Mouse (Mus musculus) intestine, embryonic 15.5 days (tissue): ENCODE results near the gene Bcl11b. TPM values are rescaled to one million over a fixed set of nuclear protein-coding genes. Genes with fewer than 3 reads are reported as not detected.
A peak's percentile ranks its signal among the peaks of the same experiment; 100 is the strongest.

Experiments used
- ATAC-seq: fragments of 200-750 bp; cut with Nextera tagmentation; 2 replicates; pipeline ENCODE4 v1.8.0; 2017; ENCODE audit warnings: moderate TSS enrichment, moderate library complexity
- H3K27ac ChIP-seq: fragments of 300-500 bp; sonication (generic); 2 replicates; pipeline ENCODE4 v1.5.1; 2015; ENCODE audit warnings: mild to moderate bottlenecking, inconsistent platforms
- H3K27me3 ChIP-seq: fragments of 300-500 bp; sonication (generic); replicated peaks from 2 replicates; pipeline ENCODE4 v1.6.1; 2015; ENCODE audit warnings: inconsistent platforms
- H3K36me3 ChIP-seq: fragments of 300-500 bp; sonication (generic); 2 replicates; pipeline ENCODE4 v1.6.1; 2015; ENCODE audit warnings: inconsistent platforms
- H3K4me1 ChIP-seq: fragments of 300-500 bp; sonication (generic); replicated peaks from 2 replicates; pipeline ENCODE4 v1.6.1; 2015; ENCODE audit warnings: inconsistent platforms
- H3K4me2 ChIP-seq: fragments of 300-500 bp; sonication (generic); replicated peaks from 2 replicates; pipeline ENCODE4 v1.6.1; 2015; ENCODE audit warnings: mild to moderate bottlenecking, inconsistent platforms
- H3K4me3 ChIP-seq: fragments of 300-500 bp; sonication (generic); replicated peaks from 2 replicates; pipeline ENCODE4 v1.5.1; 2015; ENCODE audit warnings: inconsistent platforms
- H3K9ac ChIP-seq: fragments of 300-500 bp; sonication (generic); 2 replicates; pipeline ENCODE4 v1.6.1; 2015; ENCODE audit warnings: inconsistent platforms
- H3K9me3 ChIP-seq: fragments of 300-500 bp; sonication (generic); 2 replicates; pipeline ENCODE4 v1.6.1; 2016; ENCODE audit warnings: inconsistent platforms
- WGBS: fragments of 180-500 bp; shearing (Covaris S2); methylation state at CpG from one replicate; pipeline ENCODE4 v1.1.7; 2015; 5-methylcytosine and 5-hydroxymethylcytosine counted together
- polyA plus RNA-seq: library from polyadenylated mRNA; unstranded; fragments of >200 nt; fragmentation: Nextera tagmentation; extraction: Ambion mirVana; gene quantifications from 2 replicates; pipeline ENCODE4 v1.2.1, GENCODE M21; 2015

Bcl11b gene
- polyA plus RNA-seq, result 6.7 and 6.9 TPM in 2 replicates

DNA sequence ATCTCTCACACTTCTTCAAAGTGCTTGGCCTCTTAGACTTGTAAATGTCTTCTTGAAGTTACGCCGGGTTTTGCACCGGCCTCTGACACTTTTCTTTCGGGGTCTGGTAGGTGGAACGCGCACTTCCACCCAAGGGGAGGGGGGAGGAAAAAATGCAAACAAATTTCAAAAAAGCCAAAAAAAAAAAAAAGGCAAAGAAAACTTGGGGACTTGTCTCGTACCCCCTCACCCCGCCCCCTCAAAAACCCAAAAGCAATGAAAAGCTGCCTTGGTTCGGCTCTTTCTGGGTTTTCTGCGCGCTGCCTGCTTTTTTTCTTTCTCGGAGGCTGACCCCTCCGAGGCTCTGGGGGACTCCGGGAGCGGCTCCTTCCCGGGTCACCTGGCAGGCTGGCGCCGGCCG is at the start of gene Bcl11b:
TSS of gene Bcl11b (minus strand) at position 120 of the 400 bp plus-strand sequence.
- under 1% methylated on average over 19 of the region's 19 CpGs for WGBS
- H3K27me3 ChIP-seq, result peaks cover 15% of the 10 kb centered on the region
- H3K9me3 ChIP-seq, result no peaks in the 10 kb centered on the region
- no peak for ATAC-seq
- H3K4me2 ChIP-seq, result peak within 1 kb of the TSS; percentile 95
- H3K9ac ChIP-seq, result peak within 1 kb of the TSS; percentile 90
- H3K36me3 ChIP-seq, result no peaks in the 10 kb centered on the region
- peaks cover 22% of the 10 kb centered on the region for H3K4me1 ChIP-seq
- peak within 1 kb of the TSS; percentile 99 for H3K27ac ChIP-seq
- H3K4me3 ChIP-seq, result peak within 1 kb of the TSS; percentile 59

- H3K4me1 ChIP-seq, result no peaks in the 10 kb centered on the region
- H3K9ac ChIP-seq, result no peak overlapping the region
- H3K36me3 ChIP-seq, result no peaks in the 10 kb centered on the region
- no peak for ATAC-seq
- no peak overlapping the region for H3K27ac ChIP-seq
- H3K27me3 ChIP-seq, result no peaks in the 10 kb centered on the region
- no peak overlapping the region for H3K4me2 ChIP-seq
- H3K9me3 ChIP-seq, result no peaks in the 10 kb centered on the region
- H3K4me3 ChIP-seq, result no peak overlapping the region
- WGBS, result 36% methylated on average over 7 of the region's 7 CpGs
Measured at GRCm38 (mm10) chr12:108050996-108051395, 47.6 kb upstream of the Bcl11b start.

GRCm38 (mm10) chr12:108049625-108050024 is 46.2 kb upstream of the Bcl11b start:
- no peak overlapping the region for H3K9ac ChIP-seq
- no peak for ATAC-seq
- no peaks in the 10 kb centered on the region for H3K27me3 ChIP-seq
- no peaks in the 10 kb centered on the region for H3K36me3 ChIP-seq
- H3K27ac ChIP-seq, result no peak overlapping the region
- no peak overlapping the region for H3K4me2 ChIP-seq
- H3K4me3 ChIP-seq, result no peak overlapping the region
- H3K9me3 ChIP-seq, result no peaks in the 10 kb centered on the region
- WGBS, result 73% methylated on average over 13 of the region's 13 CpGs
- no peaks in the 10 kb centered on the region for H3K4me1 ChIP-seq

GRCm38 (mm10) chr12:108042239-108042571 is 38.8 kb upstream of the Bcl11b start:
- peak; percentile 24 for ATAC-seq
- Histone ChIP-seq H3K27me3 (no peaks in the 10 kb centered on the region), H3K9me3 (no peaks in the 10 kb centered on the region), H3K27ac (no peak overlapping the region), H3K9ac (no peak overlapping the region), H3K36me3 (no peaks in the 10 kb centered on the region), H3K4me2 (no peak overlapping the region), H3K4me1 (peaks cover 14% of the 10 kb centered on the region), H3K4me3 (no peak overlapping the region)
- 43% methylated on average over 3 of the region's 3 CpGs for WGBS

DNA sequence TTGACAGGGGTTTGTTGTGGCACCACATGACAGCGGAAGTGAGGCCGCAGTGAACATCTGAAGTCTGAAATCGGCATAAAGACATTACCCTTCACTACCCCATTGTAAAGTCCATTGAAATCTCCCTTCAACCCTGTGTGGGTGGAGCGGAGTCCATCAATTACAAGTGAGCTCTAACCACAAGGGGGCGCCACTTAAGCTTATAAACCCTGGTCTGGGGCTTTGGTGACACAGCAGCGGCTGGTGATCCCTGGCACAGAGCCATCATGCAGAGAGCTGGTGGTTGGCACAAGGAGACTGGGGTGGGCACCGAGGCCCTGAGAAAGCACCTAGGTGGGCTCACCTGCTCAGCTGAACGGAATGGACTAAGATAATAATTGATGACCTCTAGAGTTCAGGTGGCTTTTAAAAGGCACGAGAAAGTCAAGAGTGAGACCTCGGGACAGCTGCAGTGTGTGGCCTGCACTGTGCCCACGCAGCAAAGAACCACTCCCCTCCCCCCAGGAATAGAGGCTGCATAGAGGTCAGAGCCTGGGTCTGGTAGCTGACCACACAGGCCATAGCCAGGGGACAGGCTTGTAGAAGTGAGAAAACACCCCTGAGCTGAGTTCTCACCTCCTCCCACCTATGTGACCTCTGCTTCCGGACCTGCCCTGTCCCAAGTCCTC is 38.3 kb upstream of the Bcl11b start:
- Histone ChIP-seq H3K4me1 (peaks cover 17% of the 10 kb centered on the region), H3K36me3 (no peaks in the 10 kb centered on the region), H3K9me3 (no peaks in the 10 kb centered on the region), H3K9ac (no peak overlapping the region), H3K4me3 (no peak overlapping the region), H3K27ac (no peak overlapping the region), H3K27me3 (no peaks in the 10 kb centered on the region), H3K4me2 (no peak overlapping the region)
- 42% methylated on average over 12 of the region's 12 CpGs for WGBS
- ATAC-seq, result peak; percentile 46

DNA sequence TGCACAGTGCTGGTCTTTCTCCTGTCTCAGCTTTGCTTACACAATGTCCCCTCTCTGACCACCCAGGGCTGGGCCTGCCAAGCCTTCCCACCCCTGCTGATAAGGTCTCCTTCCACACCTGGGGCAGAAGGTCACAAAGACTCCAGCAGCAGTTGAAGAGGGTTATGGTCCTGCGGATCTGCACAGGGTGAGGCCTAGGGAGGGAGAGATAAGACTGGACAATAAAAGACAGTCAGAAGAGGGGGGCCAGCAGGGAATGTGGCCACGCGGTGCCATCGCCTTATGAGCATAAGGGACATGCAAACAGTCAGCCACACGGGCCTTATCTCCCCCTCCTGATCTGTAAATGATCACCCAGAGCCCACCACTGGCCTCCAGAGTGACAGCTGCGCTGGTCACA is 34.0 kb upstream of the Bcl11b start:
- peak overlapping the region; percentile 40 for H3K4me2 ChIP-seq
- H3K36me3 ChIP-seq, result no peaks in the 10 kb centered on the region
- peaks cover 17% of the 10 kb centered on the region for H3K4me1 ChIP-seq
- H3K27ac ChIP-seq, result peak overlapping the region; percentile 75
- no peak overlapping the region; the same call in 1 of the 2 replicates for H3K9ac ChIP-seq
- H3K4me3 ChIP-seq, result no peak overlapping the region
- no peaks in the 10 kb centered on the region for H3K27me3 ChIP-seq
- WGBS, result 35% methylated on average over 6 of the region's 6 CpGs
- peak; percentile 76 for ATAC-seq
- H3K9me3 ChIP-seq, result no peaks in the 10 kb centered on the region

GRCm38 (mm10) chr12:108035412-108036078 is 32.1 kb upstream of the Bcl11b start:
- H3K36me3 ChIP-seq, result no peaks in the 10 kb centered on the region
- H3K27ac ChIP-seq, result peak overlapping the region; percentile 84
- H3K9ac ChIP-seq, result no peak overlapping the region
- peak overlapping the region; percentile 24 for H3K4me2 ChIP-seq
- no peaks in the 10 kb centered on the region for H3K9me3 ChIP-seq
- WGBS, result 52% methylated on average over 13 of the region's 13 CpGs
- H3K27me3 ChIP-seq, result no peaks in the 10 kb centered on the region
- no peak overlapping the region for H3K4me3 ChIP-seq
- H3K4me1 ChIP-seq, result peaks cover 10% of the 10 kb centered on the region; the same call in 1 of the 2 replicates
- ATAC-seq, result peak; percentile 79

DNA sequence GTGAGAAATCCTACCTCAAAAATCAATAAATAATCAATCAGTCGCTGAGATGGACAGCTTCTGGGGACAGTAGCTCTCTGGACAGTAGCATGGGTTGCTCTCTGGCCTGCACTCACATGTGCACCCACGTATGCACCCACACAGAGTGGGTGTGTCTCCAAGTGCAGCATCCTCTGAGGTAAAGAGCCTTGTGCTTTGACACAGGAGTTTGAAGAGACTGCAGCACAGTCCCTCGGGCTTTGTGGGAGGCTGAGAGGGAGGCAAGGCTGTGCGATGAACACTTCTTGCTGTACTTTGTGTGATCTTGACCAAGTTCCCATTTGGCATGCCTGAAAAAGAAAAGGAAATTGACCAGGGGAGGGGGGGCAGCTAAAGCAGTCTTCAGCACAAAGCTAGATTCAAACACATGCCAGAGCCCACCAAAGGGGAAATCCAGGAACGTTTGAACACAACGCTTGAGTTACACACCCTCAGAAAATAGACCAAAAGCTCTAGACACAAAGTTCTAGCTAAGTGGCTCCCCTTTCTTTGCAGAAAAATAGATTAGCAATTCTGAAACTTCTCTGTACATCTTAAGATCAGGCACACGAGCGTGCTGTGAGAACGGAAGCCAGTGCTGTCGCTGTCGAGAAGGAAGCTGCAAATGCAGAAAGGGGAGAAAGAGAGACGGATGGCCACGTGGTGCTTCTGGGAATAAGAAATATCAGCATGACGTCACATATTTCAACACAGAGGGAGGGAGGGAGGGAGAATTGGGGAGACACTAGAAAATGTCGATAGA is 19.6 kb upstream of the Bcl11b start:
- H3K27me3 ChIP-seq, result no peaks in the 10 kb centered on the region
- H3K36me3 ChIP-seq, result no peaks in the 10 kb centered on the region
- no peak overlapping the region for H3K9ac ChIP-seq
- no peaks in the 10 kb centered on the region for H3K4me1 ChIP-seq
- ATAC-seq, result no peak
- WGBS, result 74% methylated on average over 15 of the region's 15 CpGs
- H3K27ac ChIP-seq, result no peak overlapping the region
- H3K4me2 ChIP-seq, result no peak overlapping the region
- no peak overlapping the region for H3K4me3 ChIP-seq
- H3K9me3 ChIP-seq, result no peaks in the 10 kb centered on the region; the same call in 1 of the 2 replicates

- ATAC-seq, result no peak
- Histone ChIP-seq H3K4me2 (no peak overlapping the region), H3K9ac (no peak overlapping the region)
Measured at GRCm38 (mm10) chr12:108012003-108012402, 8.6 kb upstream of the Bcl11b start.

DNA sequence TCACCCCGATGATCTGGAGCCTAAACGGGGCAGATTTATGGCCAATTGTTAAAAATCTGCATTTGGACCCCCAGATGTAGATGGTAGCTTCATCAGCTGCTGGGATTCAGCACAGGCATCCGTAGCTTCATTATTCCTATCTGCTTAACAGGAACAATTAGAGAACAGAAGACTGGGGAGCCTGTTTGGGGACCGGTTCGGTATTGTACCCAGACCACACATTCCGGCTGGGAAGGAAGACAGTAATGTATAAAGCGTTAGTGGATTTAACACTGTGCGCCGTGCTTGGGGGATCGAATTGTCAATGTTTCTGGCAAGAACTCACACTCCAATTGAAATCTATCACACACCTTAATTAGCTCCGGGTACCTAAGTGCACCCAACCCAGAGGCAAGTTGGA is 6.9 kb upstream of the Bcl11b start:
- Histone ChIP-seq H3K9ac (no peak overlapping the region), H3K27me3 (peaks cover 7% of the 10 kb centered on the region)
- WGBS, result 79% methylated on average over 11 of the region's 11 CpGs

More at GRCm38 (mm10) chr12:108012003-108012402, 8.6 kb upstream of the Bcl11b start:
- no peaks in the 10 kb centered on the region; the same call in 1 of the 2 replicates for H3K4me1 ChIP-seq
- H3K36me3 ChIP-seq, result no peaks in the 10 kb centered on the region
- WGBS, result 87% methylated on average over 12 of the region's 12 CpGs
- H3K9me3 ChIP-seq, result no peaks in the 10 kb centered on the region
- H3K27ac ChIP-seq, result no peak overlapping the region
- H3K4me3 ChIP-seq, result no peak overlapping the region
- H3K27me3 ChIP-seq, result no peaks in the 10 kb centered on the region

GRCm38 (mm10) chr12:108009156-108009555 is 5.8 kb upstream of the Bcl11b start:
- Histone ChIP-seq H3K9ac (no peak overlapping the region), H3K4me1 (peaks cover 17% of the 10 kb centered on the region)

More for the DNA sequence above, 6.9 kb upstream of the Bcl11b start:
- no peak for ATAC-seq
- H3K36me3 ChIP-seq, result no peaks in the 10 kb centered on the region
- no peak overlapping the region for H3K4me3 ChIP-seq
- no peak overlapping the region for H3K27ac ChIP-seq
- H3K4me1 ChIP-seq, result peaks cover 7% of the 10 kb centered on the region
- no peak overlapping the region for H3K4me2 ChIP-seq
- no peaks in the 10 kb centered on the region for H3K9me3 ChIP-seq

More at GRCm38 (mm10) chr12:108009156-108009555, 5.8 kb upstream of the Bcl11b start:
- no peaks in the 10 kb centered on the region for H3K9me3 ChIP-seq
- H3K27me3 ChIP-seq, result peaks cover 15% of the 10 kb centered on the region
- no peak overlapping the region for H3K27ac ChIP-seq
- no peak overlapping the region for H3K4me3 ChIP-seq
- ATAC-seq, result no peak
- no peak overlapping the region for H3K4me2 ChIP-seq
- 61% methylated on average over 4 of the region's 4 CpGs for WGBS
- no peaks in the 10 kb centered on the region for H3K36me3 ChIP-seq
